Mouse (Mus musculus) frontal cortex, postnatal 10 days (tissue): ENCODE measurements around the gene Npnt.

Experiments
- DNase-seq, 2 experiments: peaks; one replicate each; pipeline ENCODE4 v3.0.0; 2022; ENCODE audit warnings: low spot score in 2 of 2, mixed read lengths in 1 of 2

Npnt gene

GRCm38 (mm10) chr3:132855458-132856212, 94.5 kb downstream of the Npnt start:
- no peak for DNase-seq

GRCm38 (mm10) chr3:132854271-132854670, 95.8 kb downstream of the Npnt start:
- DNase-seq, result no peak

GRCm38 (mm10) chr3:132851841-132852728, 98.0 kb downstream of the Npnt start:
- DNase-seq, result no peak

- DNase-seq, result no peak
Observed at GRCm38 (mm10) chr3:132851417-132851816, 98.7 kb downstream of the Npnt start.

GRCm38 (mm10) chr3:132850431-132850830, 99.7 kb downstream of the Npnt start:
- DNase-seq, result no peak

GRCm38 (mm10) chr3:132849669-132850068, 100.4 kb downstream of the Npnt start:
- DNase-seq, result no peak

GRCm38 (mm10) chr3:132842676-132843075, 107.4 kb downstream of the Npnt start:
- no peak for DNase-seq

GRCm38 (mm10) chr3:132839516-132839915, 110.6 kb downstream of the Npnt start:
- DNase-seq, result no peak

- DNase-seq, result no peak
Observed at GRCm38 (mm10) chr3:132838656-132839417, 111.3 kb downstream of the Npnt start.

GRCm38 (mm10) chr3:132837134-132837533, 113.0 kb downstream of the Npnt start:
- no peak for DNase-seq

GRCm38 (mm10) chr3:132835118-132835794, 114.8 kb downstream of the Npnt start:
- no peak for DNase-seq
